Mouse (Mus musculus) retina, embryonic 14.5 days (tissue): ENCODE data around the gene Pinlyp.
A peak's percentile ranks its signal among the peaks of the same experiment; 100 is the strongest.
"Not testable (repeated sequence)": the region's sequence is repeated elsewhere in the genome, so short reads cannot be mapped to it uniquely, and the experiment has no call there.

Experiments
- DNase-seq: peaks from one replicate; pipeline ENCODE4 v3.0.0-alpha.2; 2015; ENCODE audit warnings: low spot score

The Pinlyp gene

GRCm38 (mm10) chr7:24524978-24525377, 20.9 kb downstream of the Pinlyp start:
- no peak for DNase-seq

- DNase-seq: no peak
Measured at GRCm38 (mm10) chr7:24523723-24524122, 22.2 kb downstream of the Pinlyp start.

- DNase-seq: no peak
Measured at GRCm38 (mm10) chr7:24522805-24523204, 23.1 kb downstream of the Pinlyp start.

- not testable (repeated sequence) for DNase-seq
Measured at GRCm38 (mm10) chr7:24520054-24520453, 25.9 kb downstream of the Pinlyp start.

- no peak for DNase-seq
Measured at GRCm38 (mm10) chr7:24519130-24519529, 26.8 kb downstream of the Pinlyp start.

- DNase-seq: no peak
Measured at GRCm38 (mm10) chr7:24517654-24518053, 28.3 kb downstream of the Pinlyp start.

GRCm38 (mm10) chr7:24517077-24517476, 28.8 kb downstream of the Pinlyp start:
- DNase-seq: no peak

GRCm38 (mm10) chr7:24516319-24516718, 29.6 kb downstream of the Pinlyp start:
- DNase-seq: peak; percentile 44

- no peak for DNase-seq
Measured at GRCm38 (mm10) chr7:24512355-24512754, 33.6 kb downstream of the Pinlyp start, which contains the start of gene AC161166.1. Gene AC161166.1 (minus strand): TSS chr7:24512455.

- no peak for DNase-seq
Measured at GRCm38 (mm10) chr7:24507726-24508114, 38.2 kb downstream of the Pinlyp start.

- DNase-seq: peak; percentile 87
Measured at GRCm38 (mm10) chr7:24506838-24507725, 38.8 kb downstream of the Pinlyp start, which contains the start of gene Zfp428. Gene Zfp428 (plus strand): TSS chr7:24507006.

GRCm38 (mm10) chr7:24506476-24506837, 39.5 kb downstream of the Pinlyp start:
- DNase-seq: no peak

- no peak for DNase-seq
Measured at GRCm38 (mm10) chr7:24506065-24506459, 39.9 kb downstream of the Pinlyp start.

GRCm38 (mm10) chr7:24505447-24506064, 40.4 kb downstream of the Pinlyp start:
- DNase-seq: no peak

- no peak for DNase-seq
Measured at GRCm38 (mm10) chr7:24504868-24505267, 41.0 kb downstream of the Pinlyp start.

GRCm38 (mm10) chr7:24504004-24504403, 41.9 kb downstream of the Pinlyp start:
- DNase-seq: no peak

- no peak for DNase-seq
Measured at GRCm38 (mm10) chr7:24501492-24501891, 44.4 kb downstream of the Pinlyp start.

GRCm38 (mm10) chr7:24500929-24501328, 45.0 kb downstream of the Pinlyp start:
- peak; percentile 45 for DNase-seq

GRCm38 (mm10) chr7:24499856-24500577, 45.9 kb downstream of the Pinlyp start:
- peak; percentile 42 for DNase-seq
